9 mouse cellular contexts compared by ENCODE assay signal in the genomic region with DNA sequence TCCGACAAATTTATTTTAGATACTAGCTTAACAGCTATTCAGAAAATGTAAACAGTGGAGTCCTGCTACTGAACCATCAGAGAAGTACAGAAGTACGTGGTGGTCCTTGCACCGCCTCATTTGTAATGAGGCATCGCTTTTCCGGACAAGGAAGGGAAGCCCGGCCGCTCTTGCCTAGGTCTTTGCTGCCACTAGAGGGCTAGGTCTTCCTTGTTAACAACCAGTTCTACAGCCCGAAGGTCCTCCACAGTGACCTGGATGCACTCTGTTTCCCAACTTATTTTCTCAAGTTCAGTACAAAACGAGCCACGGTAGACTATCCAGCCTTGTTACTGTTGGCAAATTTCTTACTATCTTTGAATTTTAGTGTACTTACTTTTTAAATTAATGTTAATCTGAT. TPM values are rescaled to one million over a fixed set of nuclear protein-coding genes. Genes with fewer than 3 reads are reported as not detected.
A peak's percentile ranks its signal among the peaks of the same experiment; 100 is the strongest.
DNase-seq lines count a peak whose midpoint lies in the region; ATAC-seq lines count a peak whose summit lies in the region.
"Had no signal": no experiment of that assay in that cellular context is flagged by ENCODE, and none has a peak within 500 bp of the region (broad histone marks: within the 10 kb centered on the region; RNA-seq: fewer than 3 reads in every experiment).

No protein-coding gene starts in this region.

- peak; percentile 73 for DNase-seq in forebrain, embryonic 11.5 days (ENCODE audit: low spot score)
- peak; percentile 53 for DNase-seq in urinary bladder, postnatal 14 days (ENCODE audit: low spot score)
- no peak for DNase-seq in urinary bladder, adult 2 months (ENCODE audit: low spot score)
- DNase-seq in liver, embryonic 13.5 days, result peak; percentile 17
- DNase-seq in retina, postnatal 7 days (ENCODE audit: low read depth, low spot score), result peak; percentile 23
- no peak for DNase-seq in left cerebral cortex, postnatal 25 days (ENCODE audit: low spot score in 2 of 2)

- ATAC-seq in forebrain, embryonic 11.5 days (replicated peaks; ENCODE audit: low FRiP score), result no peak
- no peak for ATAC-seq in forebrain, embryonic 12.5 days (ENCODE audit: low FRiP score)
- no peak for ATAC-seq in heart, embryonic 14.5 days (ENCODE audit: insufficient number of reproducible peaks, insufficient read depth, low FRiP score, low read depth)
- ATAC-seq in liver, embryonic 13.5 days (ENCODE audit: low read depth), result 0 out of 2 replicates have a peak, but pooled peaks have one; percentile 41

- H3K4me3 ChIP-seq in forebrain, embryonic 11.5 days (ENCODE audit: low read depth, low read length), result no peak overlapping the region
- no peak overlapping the region for H3K4me3 ChIP-seq in forebrain, embryonic 12.5 days (replicated peaks)
- H3K4me3 ChIP-seq in heart, embryonic 14.5 days (ENCODE audit: control insufficient read depth in 1 of 2, insufficient read depth in 1 of 2, low read depth in 1 of 2, low read length in 2 of 2), result no peak overlapping the region
- no peak overlapping the region for H3K4me3 ChIP-seq in liver, embryonic 13.5 days (replicated peaks)
- H3K4me3 ChIP-seq: lung, embryonic 15.5 days had no signal

- WGBS in forebrain, embryonic 11.5 days, result 40% methylated on average over 10 of the region's 10 CpGs
- WGBS in forebrain, embryonic 12.5 days, result 39% methylated on average over 10 of the region's 10 CpGs
- 18% methylated on average over 10 of the region's 10 CpGs for WGBS in heart, embryonic 14.5 days
- 15% methylated on average over 10 of the region's 10 CpGs for WGBS in liver, embryonic 13.5 days (ENCODE audit: insufficient replicate concordance)

- H3K36me3 ChIP-seq in forebrain, embryonic 11.5 days (ENCODE audit: control insufficient read depth, insufficient read depth, low read length), result no peaks in the 10 kb centered on the region; the same call in 1 of the 2 replicates
- H3K36me3 ChIP-seq in forebrain, embryonic 12.5 days (replicated peaks), result peaks cover 13% of the 10 kb centered on the region
- H3K36me3 ChIP-seq in heart, embryonic 14.5 days (ENCODE audit: control insufficient read depth, insufficient read depth, low read length), result peaks cover 6% of the 10 kb centered on the region; the same call in 1 of the 2 replicates
- 0 out of 2 replicates have a peak, but pooled peaks cover 3% of the 10 kb centered on the region for H3K36me3 ChIP-seq in liver, embryonic 13.5 days

- intact Hi-C loops in left cerebral cortex, postnatal 25 days (cut with DNase I), result no loop called here

- no peaks in the 10 kb centered on the region for H3K27me3 ChIP-seq in forebrain, embryonic 11.5 days (ENCODE audit: control insufficient read depth, insufficient read depth, low read length)
- H3K27me3 ChIP-seq in forebrain, embryonic 12.5 days, result no peaks in the 10 kb centered on the region
- no peaks in the 10 kb centered on the region for H3K27me3 ChIP-seq in heart, embryonic 14.5 days (ENCODE audit: control insufficient read depth, insufficient read depth, low read length)
- H3K27me3 ChIP-seq in liver, embryonic 13.5 days, result no peaks in the 10 kb centered on the region
- H3K27me3 ChIP-seq: lung, embryonic 15.5 days had no signal

- no peaks in the 10 kb centered on the region for H3K4me1 ChIP-seq in forebrain, embryonic 11.5 days (replicated peaks; ENCODE audit: control insufficient read depth, insufficient read depth, low read length)
- H3K4me1 ChIP-seq in forebrain, embryonic 12.5 days, result no peaks in the 10 kb centered on the region
- H3K4me1 ChIP-seq in heart, embryonic 14.5 days (ENCODE audit: control insufficient read depth in 2 of 2, insufficient read depth in 2 of 2, low read length in 2 of 2), result peaks cover 0 to 5% of the 10 kb centered on the region in 2 experiments; a peak in 1 of 4 replicates
- peaks cover 4% of the 10 kb centered on the region; the same call in 1 of the 2 replicates for H3K4me1 ChIP-seq in liver, embryonic 13.5 days (replicated peaks)
- H3K4me1 ChIP-seq: lung, embryonic 15.5 days had no signal

- H3K4me2 ChIP-seq in forebrain, embryonic 11.5 days (ENCODE audit: low read depth, low read length, severe bottlenecking), result no peak overlapping the region
- H3K4me2 ChIP-seq in forebrain, embryonic 12.5 days, result no peak overlapping the region
- H3K4me2 ChIP-seq in heart, embryonic 14.5 days (ENCODE audit: low read length), result 0 out of 2 replicates have a peak overlapping the region, but pooled peaks have one; percentile 12
- no peak overlapping the region for H3K4me2 ChIP-seq in liver, embryonic 13.5 days
- H3K4me2 ChIP-seq: lung, embryonic 15.5 days had no signal

- no peaks in the 10 kb centered on the region for H3K9me3 ChIP-seq in forebrain, embryonic 11.5 days (ENCODE audit: control insufficient read depth, low read length)
- no peaks in the 10 kb centered on the region for H3K9me3 ChIP-seq in forebrain, embryonic 12.5 days
- no peaks in the 10 kb centered on the region for H3K9me3 ChIP-seq in heart, embryonic 14.5 days (ENCODE audit: control insufficient read depth, low read length)
- no peaks in the 10 kb centered on the region for H3K9me3 ChIP-seq in liver, embryonic 13.5 days (replicated peaks)
- H3K9me3 ChIP-seq: lung, embryonic 15.5 days had no signal

- H3K9ac ChIP-seq in forebrain, embryonic 11.5 days (ENCODE audit: low read length), result no peak overlapping the region
- H3K9ac ChIP-seq in forebrain, embryonic 12.5 days, result no peak overlapping the region
- H3K9ac ChIP-seq in heart, embryonic 14.5 days (ENCODE audit: low read length), result no peak overlapping the region
- no peak overlapping the region for H3K9ac ChIP-seq in liver, embryonic 13.5 days
- H3K9ac ChIP-seq: lung, embryonic 15.5 days had no signal

- H3K27ac ChIP-seq in forebrain, embryonic 11.5 days (ENCODE audit: low read depth, low read length), result no peak overlapping the region
- no peak overlapping the region for H3K27ac ChIP-seq in forebrain, embryonic 12.5 days
- no peak overlapping the region for H3K27ac ChIP-seq in heart, embryonic 14.5 days (replicated peaks in 1 of 2; ENCODE audit: control insufficient read depth in 1 of 2, insufficient read depth in 1 of 2, low read depth in 2 of 2, low read length in 2 of 2)
- no peak overlapping the region for H3K27ac ChIP-seq in liver, embryonic 13.5 days
- H3K27ac ChIP-seq: lung, embryonic 15.5 days had no signal

RNA-seq across cellular contexts. Expression of gene Hsf5, which starts 12.9 kb away (rescaled TPM):
- polyA plus RNA-seq in forebrain, embryonic 11.5 days (2014; fragmentation: Nextera tagmentation; extraction: Ambion mirVana), result 0.37 and 0.52 TPM in 2 replicates
- polyA plus RNA-seq in forebrain, embryonic 12.5 days (2016; fragmentation: Nextera tagmentation; extraction: Ambion mirVana), result 0.40 and 0.49 TPM in 2 replicates
- 0.10 TPM in 2 replicates for polyA plus RNA-seq in urinary bladder, adult 2 months (2012; rRNA removed)
- 0.13 and 0.15 TPM in 2 replicates for polyA plus RNA-seq in heart, embryonic 14.5 days (2014; fragmentation: Nextera tagmentation; extraction: Ambion mirVana)
- polyA plus RNA-seq in liver, embryonic 13.5 days (2015; fragmentation: Nextera tagmentation; extraction: Ambion mirVana), result 0.03 TPM in 1 of 2 replicates, not detected in the other
- under 1 TPM; 0.27 to 0.71 TPM for total RNA-seq in left cerebral cortex, postnatal 25 days (2021)

RNA-seq across cellular contexts. Expression of gene Rnf43, which starts 32.7 kb away (rescaled TPM):
- polyA plus RNA-seq in forebrain, embryonic 11.5 days (2014; fragmentation: Nextera tagmentation; extraction: Ambion mirVana), result 1.5 and 1.9 TPM in 2 replicates
- polyA plus RNA-seq in forebrain, embryonic 12.5 days (2016; fragmentation: Nextera tagmentation; extraction: Ambion mirVana), result 1.4 and 1.8 TPM in 2 replicates
- 3.1 and 3.5 TPM in 2 replicates for polyA plus RNA-seq in urinary bladder, adult 2 months (2012; rRNA removed)
- 0.47 and 0.55 TPM in 2 replicates for polyA plus RNA-seq in heart, embryonic 14.5 days (2014; fragmentation: Nextera tagmentation; extraction: Ambion mirVana)
- polyA plus RNA-seq in liver, embryonic 13.5 days (2015; fragmentation: Nextera tagmentation; extraction: Ambion mirVana), result 3.8 and 5.5 TPM in 2 replicates
- total RNA-seq in left cerebral cortex, postnatal 25 days (2021), result 1 to 10 TPM; 1.9 to 2.7 TPM

RNA-seq across cellular contexts. Expression of gene Mtmr4, which starts 37.9 kb away (rescaled TPM):
- 72.2 and 75.6 TPM in 2 replicates for polyA plus RNA-seq in forebrain, embryonic 11.5 days (2014; fragmentation: Nextera tagmentation; extraction: Ambion mirVana)
- 71.4 and 75.2 TPM in 2 replicates for polyA plus RNA-seq in forebrain, embryonic 12.5 days (2016; fragmentation: Nextera tagmentation; extraction: Ambion mirVana)
- 26.1 and 27.2 TPM in 2 replicates for polyA plus RNA-seq in urinary bladder, adult 2 months (2012; rRNA removed)
- polyA plus RNA-seq in heart, embryonic 14.5 days (2014; fragmentation: Nextera tagmentation; extraction: Ambion mirVana), result 14.3 and 17.7 TPM in 2 replicates
- 9.4 and 12.2 TPM in 2 replicates for polyA plus RNA-seq in liver, embryonic 13.5 days (2015; fragmentation: Nextera tagmentation; extraction: Ambion mirVana)
- total RNA-seq in left cerebral cortex, postnatal 25 days (2021), result 10 to 100 TPM; 90.6 to 95.2 TPM

Comparison
In these comparisons a context has a peak if more than half of its experiments do, and no peak if none do; other contexts are left out.
1. DNase-seq: peak in forebrain, embryonic 11.5 days (single experiment), urinary bladder, postnatal 14 days (single experiment), liver, embryonic 13.5 days (single experiment) and retina, postnatal 7 days (single experiment); none in urinary bladder, adult 2 months (single experiment) and left cerebral cortex, postnatal 25 days (0 of 2).